Mouse (Mus musculus) hindbrain, postnatal 0 days (tissue): ENCODE measurements around the gene Pnmal1. TPM values are rescaled to one million over a fixed set of nuclear protein-coding genes. Genes with fewer than 3 reads are reported as not detected.
"Not testable (repeated sequence)": the region's sequence is repeated elsewhere in the genome, so short reads cannot be mapped to it uniquely, and the experiment has no call there.

Source experiments
- ATAC-seq: fragments of 200-750 bp; cut with Nextera tagmentation; 2 replicates; pipeline ENCODE4 v1.8.0; 2017; ENCODE audit warnings: mild to moderate bottlenecking, moderate TSS enrichment, moderate library complexity
- DNase-seq: peaks from one replicate; pipeline ENCODE4 v3.0.0-alpha.2; 2015; ENCODE audit warnings: low spot score
- H3K27ac ChIP-seq: fragments of 300-500 bp; sonication (generic); 2 replicates; pipeline ENCODE4 v1.5.1; 2014; ENCODE audit warnings: mild to moderate bottlenecking
- H3K27me3 ChIP-seq: fragments of 300-500 bp; sonication (generic); 2 replicates; pipeline ENCODE4 v1.6.1; 2014; ENCODE audit warnings: low read length, mixed read lengths; ENCODE audit not compliant: insufficient read depth
- H3K36me3 ChIP-seq: fragments of 300-500 bp; sonication (generic); 2 replicates; pipeline ENCODE4 v1.6.1; 2014; ENCODE audit warnings: low read length, mixed read lengths; ENCODE audit not compliant: insufficient read depth
- H3K4me1 ChIP-seq: fragments of 300-500 bp; sonication (generic); 2 replicates; pipeline ENCODE4 v1.6.1; 2014; ENCODE audit warnings: antibody characterized with exemption, low read length, mixed read lengths; ENCODE audit not compliant: insufficient read depth
- H3K4me2 ChIP-seq: fragments of 300-500 bp; sonication (generic); 2 replicates; pipeline ENCODE4 v1.6.1; 2014; ENCODE audit warnings: low read depth, mild to moderate bottlenecking, low read length, moderate library complexity, mixed read lengths
- H3K4me3 ChIP-seq: fragments of 300-500 bp; sonication (generic); 2 replicates; pipeline ENCODE4 v1.5.1; 2014; ENCODE audit warnings: low read length
- H3K9ac ChIP-seq: fragments of 300-500 bp; sonication (generic); replicated peaks from 2 replicates; pipeline ENCODE4 v1.6.1; 2014; ENCODE audit warnings: mild to moderate bottlenecking, low read length, moderate library complexity, mixed read lengths
- H3K9me3 ChIP-seq: fragments of 300-500 bp; sonication (generic); 2 replicates; pipeline ENCODE4 v1.6.1; 2016; ENCODE audit warnings: low read length, mixed read lengths
- CTCF ChIP-seq: IDR thresholded peaks from 2 replicates; pipeline ENCODE4 v1.5.1; 2016; ENCODE audit warnings: antibody characterized with exemption, control low read depth, low read depth
- WGBS: fragments of 180-500 bp; shearing (Covaris S2); extraction: QIAGEN DNeasy Blood & Tissue Kit; methylation state at CpG from one replicate; pipeline ENCODE4 v1.1.7; 2014; 5-methylcytosine and 5-hydroxymethylcytosine counted together
- polyA plus RNA-seq: library from polyadenylated mRNA; unstranded; fragments of >200 nt; fragmentation: Nextera tagmentation; extraction: Ambion mirVana; gene quantifications from 2 replicates; pipeline ENCODE4 v1.2.1, GENCODE M21; 2015
- total RNA-seq: library from RNA; depleted of rRNA; stranded (reverse); fragments of >200 nt; gene quantifications from 2 replicates; pipeline ENCODE4 v1.2.3, GENCODE M21; 2014

Pnmal1 gene
- total and polyA plus RNA-seq, 2 experiments from 2014 or later, result 24.3 to 40.9 TPM

DNA sequence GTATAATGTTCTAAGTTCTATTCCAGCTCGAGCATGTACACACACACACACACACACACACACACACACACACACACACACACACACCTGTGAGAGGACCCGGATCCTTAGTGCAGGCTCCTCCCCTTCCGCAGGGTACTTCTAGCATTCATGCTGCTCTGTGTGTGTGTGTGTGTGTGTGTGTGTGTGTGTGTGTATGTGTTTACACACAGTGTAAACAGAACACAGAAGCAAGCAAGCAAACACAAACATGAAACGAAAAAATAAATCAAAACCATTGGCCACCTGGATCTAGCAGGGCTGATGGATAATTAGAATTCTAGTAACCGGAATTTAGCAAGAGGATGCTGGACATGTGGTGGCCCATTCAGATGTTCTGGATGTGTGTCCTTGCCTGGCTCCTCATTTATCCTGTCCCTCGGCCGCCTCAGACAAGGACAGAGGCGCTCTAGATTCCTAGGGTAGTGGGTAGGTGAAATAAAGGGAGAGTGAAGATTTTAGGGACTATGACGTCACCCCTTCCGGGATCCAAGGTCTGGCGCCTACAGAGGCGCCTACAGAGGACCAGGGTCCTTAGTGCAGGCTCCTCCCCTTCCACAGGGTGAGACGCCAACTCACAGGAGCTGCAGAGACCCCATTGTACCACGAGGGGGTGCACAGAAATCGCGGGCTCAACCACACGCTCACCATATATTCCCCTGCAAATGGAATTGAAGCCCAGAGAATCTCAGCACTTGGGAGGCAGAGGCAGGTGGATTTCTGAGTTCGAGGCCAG lies 8.4 kb upstream of the Pnmal1 start:
- DNase-seq, result peak; percentile 92

DNA sequence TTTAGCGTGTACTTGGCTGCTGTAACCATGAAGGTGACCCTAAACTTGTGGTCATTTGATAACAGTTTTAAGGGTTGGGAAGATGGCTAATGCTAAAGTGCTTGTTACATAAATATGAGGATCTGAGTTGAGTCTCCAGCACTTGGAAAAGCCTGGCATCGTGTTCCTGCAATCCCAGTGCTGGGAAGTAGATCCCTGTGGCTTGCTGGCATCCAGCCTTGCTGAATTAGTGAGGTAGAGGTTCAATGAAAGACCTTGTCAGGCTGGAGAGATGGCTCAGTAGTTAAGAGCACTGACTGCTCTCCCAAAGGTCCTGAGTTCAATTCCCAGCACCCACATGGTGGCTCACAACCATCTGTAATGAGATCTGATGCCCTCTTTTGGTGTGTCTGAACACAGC lies 5.7 kb upstream of the Pnmal1 start:
- H3K27me3 ChIP-seq, H3K9ac ChIP-seq, H3K9me3 ChIP-seq, H3K36me3 ChIP-seq, ATAC-seq, H3K4me2 ChIP-seq, DNase-seq, H3K4me3 ChIP-seq, H3K27ac ChIP-seq: not testable (repeated sequence)
- peaks cover 19% of the 10 kb centered on the region for H3K4me1 ChIP-seq
- 50% methylated on average over 2 of the region's 2 CpGs for WGBS

More for the DNA sequence above, 8.4 kb upstream of the Pnmal1 start:
- Histone ChIP-seq H3K27me3 (no peaks in the 10 kb centered on the region), H3K9me3 (no peaks in the 10 kb centered on the region), H3K9ac (no peak overlapping the region), H3K4me1 (peaks cover 22% of the 10 kb centered on the region), H3K36me3 (no peaks in the 10 kb centered on the region), H3K4me2 (0 out of 2 replicates have a peak overlapping the region, but pooled peaks have one; percentile 10), H3K27ac (peak overlapping the region; percentile 68), H3K4me3 (no peak overlapping the region)
- 27% methylated on average over 18 of the region's 18 CpGs for WGBS
- peak; percentile 68 for ATAC-seq
- peak; percentile 86 for TF ChIP-seq CTCF

DNA sequence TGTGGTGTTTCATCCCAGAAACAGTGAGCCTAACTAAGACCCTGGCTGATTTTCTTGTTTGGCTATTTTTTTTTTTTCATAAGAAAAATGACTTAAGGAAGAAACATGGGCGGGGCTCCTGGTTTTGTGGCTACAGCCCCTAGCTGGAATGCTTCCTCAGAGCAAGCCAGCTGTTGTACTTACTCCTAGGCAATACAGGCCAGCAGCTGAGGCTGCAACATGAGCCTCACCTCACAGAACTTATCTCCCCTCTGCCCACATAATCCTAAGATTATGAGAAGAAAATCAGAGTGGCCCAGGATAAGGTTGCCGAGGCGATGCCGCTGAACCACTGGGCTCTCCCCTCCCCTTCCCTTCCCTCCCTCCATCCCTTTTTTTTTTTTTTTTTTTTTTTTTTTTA lies 3.8 kb upstream of the Pnmal1 start:
- H3K27me3 ChIP-seq, result no peaks in the 10 kb centered on the region
- no peaks in the 10 kb centered on the region for H3K36me3 ChIP-seq
- H3K4me1 ChIP-seq, result peaks cover 18% of the 10 kb centered on the region
- no peak overlapping the region for H3K4me3 ChIP-seq
- H3K4me2 ChIP-seq, result no peak overlapping the region
- no peak overlapping the region; the same call in 1 of the 2 replicates for H3K27ac ChIP-seq
- WGBS, result 83% methylated on average over 4 of the region's 4 CpGs
- ATAC-seq (no peak), DNase-seq (no peak)
- no peaks in the 10 kb centered on the region for H3K9me3 ChIP-seq
- H3K9ac ChIP-seq, result no peak overlapping the region
- TF ChIP-seq CTCF, result no peak

GRCm38 (mm10) chr7:16956410-16957265 lies 2.8 kb upstream of the Pnmal1 start:
- Histone ChIP-seq H3K36me3 (no peaks in the 10 kb centered on the region), H3K4me2 (no peak overlapping the region; the same call in 1 of the 2 replicates), H3K27me3 (no peaks in the 10 kb centered on the region), H3K9me3 (no peaks in the 10 kb centered on the region), H3K4me1 (peaks cover 22% of the 10 kb centered on the region), H3K27ac (peak overlapping the region; percentile 77), H3K9ac (no peak overlapping the region), H3K4me3 (no peak overlapping the region)
- peak; percentile 82 for DNase-seq
- ATAC-seq, result peak; percentile 52; the same call in 1 of the 2 replicates
- WGBS, result 19% methylated on average over 15 of the region's 15 CpGs
- no peak for TF ChIP-seq CTCF

DNA sequence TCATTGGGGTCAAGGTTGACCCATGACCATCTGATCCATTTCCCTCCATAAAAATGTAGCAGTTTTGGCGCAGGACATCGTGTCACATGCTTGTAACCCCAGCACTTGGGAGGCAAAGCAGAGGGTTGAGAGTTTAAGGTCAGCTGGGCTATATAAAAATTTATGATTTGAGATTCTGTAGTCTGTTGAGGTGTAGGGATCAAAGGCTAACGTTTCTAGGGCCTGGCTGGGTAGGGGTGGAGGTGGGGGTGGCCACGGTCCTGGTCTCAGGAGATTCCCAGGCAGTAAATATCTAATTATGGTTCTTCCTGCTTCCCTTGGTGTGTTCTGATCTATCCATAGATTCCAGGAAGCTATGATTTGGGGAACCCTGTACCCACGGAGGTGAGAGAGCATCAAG lies 2.2 kb downstream of the Pnmal1 start:
- peaks cover 18% of the 10 kb centered on the region for H3K4me1 ChIP-seq
- H3K4me2 ChIP-seq, result no peak overlapping the region
- H3K9ac ChIP-seq, result no peak overlapping the region
- 83% methylated on average over 5 of the region's 5 CpGs for WGBS
- no peak for TF ChIP-seq CTCF
- H3K27ac ChIP-seq, result no peak overlapping the region
- no peak for DNase-seq
- no peaks in the 10 kb centered on the region for H3K9me3 ChIP-seq
- no peak overlapping the region for H3K4me3 ChIP-seq
- no peaks in the 10 kb centered on the region for H3K27me3 ChIP-seq
- H3K36me3 ChIP-seq, result no peaks in the 10 kb centered on the region
- no peak for ATAC-seq

- H3K27ac ChIP-seq, result no peak overlapping the region
- 86% methylated on average over 6 of the region's 6 CpGs for WGBS
- TF ChIP-seq CTCF, result no peak
- ATAC-seq, result no peak
- H3K27me3 ChIP-seq, result no peaks in the 10 kb centered on the region
- no peak overlapping the region for H3K4me3 ChIP-seq
- H3K4me1 ChIP-seq, result no peaks in the 10 kb centered on the region
- DNase-seq, result no peak
- no peaks in the 10 kb centered on the region for H3K9me3 ChIP-seq
- H3K9ac ChIP-seq, result no peak overlapping the region
- no peaks in the 10 kb centered on the region for H3K36me3 ChIP-seq
- no peak overlapping the region for H3K4me2 ChIP-seq
Measured at GRCm38 (mm10) chr7:16968414-16968813, 8.9 kb downstream of the Pnmal1 start.

- Histone ChIP-seq H3K36me3 (no peaks in the 10 kb centered on the region), H3K27ac (no peak overlapping the region), H3K4me1 (no peaks in the 10 kb centered on the region), H3K27me3 (no peaks in the 10 kb centered on the region), H3K4me3 (no peak overlapping the region), H3K9me3 (no peaks in the 10 kb centered on the region), H3K9ac (no peak overlapping the region), H3K4me2 (no peak overlapping the region)
- no peak for ATAC-seq
- WGBS, result 85% methylated on average over 3 of the region's 3 CpGs
- TF ChIP-seq CTCF, result no peak
- DNase-seq, result no peak
Measured at GRCm38 (mm10) chr7:16971160-16971559, 11.7 kb downstream of the Pnmal1 start.
